Mouse (Mus musculus) T-helper 1 cell (primary cell): ENCODE measurements at regions not wholly inside any gene's neighbourhood (a gene's known extent, or its start where the extent isn't known, plus 50 kb on each side); places are given as distances from the start of the nearest gene placed in this dataset.

Experiments used
- in situ Hi-C: fragments of 300-600 bp; cut with MboI, MseI; formaldehyde crosslinking; loops from one replicate; pipeline ENCODE4 v1.15.1; 2025; ENCODE audit warnings: high pct_unique_total_duplicates

- in situ Hi-C loops, result loop anchor here (10.0 kb wide), 1 partner anchor 142 kb away; no protein-coding TSS in a partner anchor
These were observed 148.1 kb upstream of the Rasa1 start for GRCm38 (mm10) chr13:85437009-85437408.

GRCm38 (mm10) chr13:85436254-85436653 lies 147.3 kb upstream of the Rasa1 start:
- in situ Hi-C loops, result loop anchor here (10.0 kb wide), 1 partner anchor 141 kb away; no protein-coding TSS in a partner anchor

- in situ Hi-C loops, result loop anchor here (10.0 kb wide), 1 partner anchor 136 kb away; no protein-coding TSS in a partner anchor
These were observed 141.9 kb upstream of the Rasa1 start for GRCm38 (mm10) chr13:85430821-85431220.

GRCm38 (mm10) chr13:85430040-85430439 lies 141.1 kb upstream of the Rasa1 start:
- in situ Hi-C loops, result loop anchor here (10.0 kb wide), 1 partner anchor 135 kb away; no protein-coding TSS in a partner anchor

GRCm38 (mm10) chr13:85418671-85419070 lies 129.7 kb upstream of the Rasa1 start:
- in situ Hi-C loops, result no loop called here

GRCm38 (mm10) chr13:85414951-85415350 lies 126.0 kb upstream of the Rasa1 start:
- in situ Hi-C loops, result no loop called here

- in situ Hi-C loops, result no loop called here
These were observed 122.4 kb upstream of the Rasa1 start for GRCm38 (mm10) chr13:85411327-85411726.

GRCm38 (mm10) chr13:85398834-85399233 lies 109.9 kb upstream of the Rasa1 start:
- in situ Hi-C loops, result no loop called here

- in situ Hi-C loops, result no loop called here
These were observed 87.5 kb upstream of the Rasa1 start for GRCm38 (mm10) chr13:85376338-85376998.

GRCm38 (mm10) chr13:85359621-85360020 lies 70.7 kb upstream of the Rasa1 start:
- in situ Hi-C loops, result no loop called here

- in situ Hi-C loops, result no loop called here
These were observed 70.2 kb upstream of the Rasa1 start for GRCm38 (mm10) chr13:85359143-85359542.

GRCm38 (mm10) chr13:85352061-85352460 lies 63.1 kb upstream of the Rasa1 start:
- in situ Hi-C loops, result no loop called here
